Mouse (Mus musculus) layer of hippocampus, postnatal 14 days (tissue): ENCODE results near the gene Kank1. TPM values are rescaled to one million over a fixed set of nuclear protein-coding genes. Genes with fewer than 3 reads are reported as not detected.

Source experiments
- total RNA-seq, 2 experiments: library from RNA; stranded (reverse); gene quantifications; 2 replicates each; pipeline ENCODE4 v1.2.3; 2021

Gene Kank1
- total RNA-seq, 2 experiments from 2014 or later, result 42.7 to 45.0 TPM

Other genes with a start within 250 kb of the Kank1 start
- gene Dock8, start 237.4 kb upstream of the Kank1 start, total RNA-seq, result 1 to 10 TPM; 2.0 to 4.3 TPM